Mouse (Mus musculus) erythroblast, adult 5-6 weeks (primary cell): ENCODE results near the gene AI467606. TPM values are rescaled to one million over a fixed set of nuclear protein-coding genes. Genes with fewer than 3 reads are reported as not detected.

Experiments used
- ATAC-seq: replicated peaks from 2 replicates; pipeline ENCODE4 v1.8.0; 2016; ENCODE audit warnings: moderate number of reproducible peaks, mild to moderate bottlenecking, moderate TSS enrichment, inconsistent platforms; ENCODE audit not compliant: poor library complexity, low FRiP score, severe bottlenecking
- total RNA-seq, 2 experiments: library from RNA; stranded (forward) in 1 of 2; stranded (reverse) in 1 of 2; fragments of 150-400 nt in 1 of 2; fragments of 200-764, 138-1000 nt in 1 of 2; gene quantifications; 2 replicates each; pipeline versions ENCODE4 v1.2.3 to v1.2.4; 2015 to 2017; ENCODE audit warnings: low replicate concordance in 2 of 2

AI467606 gene
- total RNA-seq, 2 experiments from 2014 or later, result 19.8 to 19.9 TPM

DNA sequence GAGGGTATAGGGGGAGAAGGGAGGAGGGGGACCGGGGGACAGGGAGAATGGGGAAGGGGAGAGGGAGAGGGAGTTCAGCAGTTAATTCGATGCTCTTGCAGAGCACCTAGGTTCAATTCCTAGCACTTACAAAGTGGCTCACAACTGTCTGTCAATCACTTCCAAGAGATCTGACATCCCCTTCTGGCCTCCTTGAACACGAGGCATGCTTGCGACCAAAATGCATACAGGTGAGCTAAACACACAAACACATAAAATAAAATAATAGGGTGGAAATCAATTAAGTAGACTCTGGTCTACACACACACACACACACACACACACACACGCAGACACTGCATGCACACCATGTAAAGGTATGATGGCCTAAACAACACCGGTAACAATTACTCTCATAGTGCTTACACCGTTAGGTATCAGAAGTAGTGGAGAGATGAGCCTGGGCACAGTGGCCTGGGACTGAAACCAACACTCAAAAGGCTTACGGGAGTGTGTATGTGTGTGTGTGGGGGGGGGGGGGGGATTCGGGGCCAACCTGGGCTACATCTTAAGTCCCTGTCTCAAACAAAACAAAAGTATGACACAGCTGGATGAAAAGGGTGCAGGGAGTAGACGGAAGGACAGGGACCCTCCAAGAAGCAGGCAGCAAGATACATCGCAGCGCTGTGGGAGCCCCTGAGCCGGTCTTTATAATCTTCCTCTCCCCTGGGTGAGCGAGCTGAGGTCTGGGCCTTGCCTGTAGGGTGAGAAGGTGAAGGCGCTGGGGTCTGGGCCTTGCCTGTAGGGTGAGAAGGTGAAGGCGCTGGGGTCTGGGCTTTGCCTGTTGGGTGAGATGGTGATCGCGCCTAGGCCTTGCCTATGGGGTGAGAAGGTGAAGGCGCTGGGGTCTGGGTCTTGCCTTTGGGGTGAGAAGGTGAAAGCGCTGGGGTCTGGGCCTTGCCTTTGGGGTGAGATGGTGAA, 725 bp upstream of the AI467606 start:
- ATAC-seq, result peak; percentile 13

DNA sequence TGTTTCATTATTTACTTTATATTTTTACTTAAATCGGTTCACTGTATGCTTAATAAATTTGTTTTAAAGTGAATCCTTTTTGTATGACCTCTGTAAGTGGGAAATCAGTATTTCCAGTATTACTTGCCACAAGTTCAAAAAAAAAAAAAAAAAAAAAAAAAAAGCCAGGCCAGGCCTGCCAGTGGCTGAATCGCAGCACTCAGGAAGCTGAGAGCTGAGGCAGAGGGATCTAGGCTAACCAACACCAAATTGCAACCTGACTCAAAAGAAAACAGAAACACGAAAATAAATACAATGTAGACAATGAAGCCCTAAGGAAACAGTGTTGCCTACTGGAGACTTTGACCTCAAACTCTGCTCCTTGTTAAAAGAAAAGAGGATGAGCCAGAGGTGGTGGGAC, 2.8 kb downstream of the AI467606 start:
- ATAC-seq, result no peak

DNA sequence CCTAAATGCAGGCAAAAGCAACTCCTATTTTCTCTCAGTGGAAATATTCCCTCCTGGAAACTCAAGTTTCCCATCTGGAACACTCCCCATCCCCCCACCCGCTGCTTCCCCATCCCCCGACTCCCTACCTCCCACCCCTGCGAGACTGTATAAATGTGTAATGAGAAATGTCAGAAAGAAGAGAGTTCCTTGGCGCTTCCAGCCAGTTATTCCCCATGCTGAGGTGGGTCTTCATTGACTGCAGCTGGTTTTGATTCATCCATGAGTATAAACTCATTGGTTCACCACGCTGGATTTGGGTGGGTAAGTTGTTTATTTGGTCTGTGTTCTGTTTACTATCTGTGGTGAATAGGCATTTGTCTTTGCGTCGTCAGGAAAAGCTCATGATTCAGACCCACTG, 5.3 kb downstream of the AI467606 start:
- no peak for ATAC-seq

DNA sequence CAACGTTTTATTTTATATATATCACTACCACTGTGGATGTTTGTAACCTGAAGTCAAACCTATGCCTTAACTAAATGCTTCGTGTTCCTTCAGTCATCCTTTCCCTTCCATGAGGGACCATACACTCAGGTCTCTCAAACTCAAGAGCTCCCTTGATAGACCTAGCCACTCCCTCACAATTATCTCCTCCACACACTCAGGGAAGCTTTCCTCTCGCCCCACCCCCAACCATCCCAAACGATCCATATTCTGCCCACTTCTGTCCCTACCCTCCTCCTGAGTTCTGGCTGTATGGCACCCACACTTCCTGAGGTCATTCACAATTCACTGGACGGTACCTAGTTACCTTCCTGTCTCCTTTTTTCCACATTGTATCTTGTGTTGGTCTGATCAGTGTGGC, 7.4 kb downstream of the AI467606 start:
- peak; percentile 60 for ATAC-seq

GRCm38 (mm10) chr7:127098950-127099349, 7.8 kb downstream of the AI467606 start:
- ATAC-seq, result no peak

DNA sequence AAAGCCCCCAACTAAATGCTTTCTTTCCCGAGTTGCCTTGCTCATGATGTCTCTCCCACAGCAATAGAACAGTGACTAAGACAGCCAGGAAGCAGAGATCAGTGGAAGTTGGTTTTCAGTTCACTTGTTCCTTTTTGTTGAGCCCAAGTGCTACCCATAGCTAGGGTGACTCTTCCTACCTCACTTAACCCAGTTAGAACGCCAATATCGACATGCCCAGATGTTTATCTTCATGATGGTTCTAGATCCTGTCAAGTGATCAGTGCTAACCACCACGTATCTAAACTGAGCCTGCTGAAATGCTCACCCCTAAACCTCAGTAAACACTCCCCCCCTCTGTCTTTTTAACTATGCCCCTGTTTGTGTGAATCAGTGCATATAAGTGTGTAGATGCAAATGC, 8.4 kb downstream of the AI467606 start:
- no peak for ATAC-seq

DNA sequence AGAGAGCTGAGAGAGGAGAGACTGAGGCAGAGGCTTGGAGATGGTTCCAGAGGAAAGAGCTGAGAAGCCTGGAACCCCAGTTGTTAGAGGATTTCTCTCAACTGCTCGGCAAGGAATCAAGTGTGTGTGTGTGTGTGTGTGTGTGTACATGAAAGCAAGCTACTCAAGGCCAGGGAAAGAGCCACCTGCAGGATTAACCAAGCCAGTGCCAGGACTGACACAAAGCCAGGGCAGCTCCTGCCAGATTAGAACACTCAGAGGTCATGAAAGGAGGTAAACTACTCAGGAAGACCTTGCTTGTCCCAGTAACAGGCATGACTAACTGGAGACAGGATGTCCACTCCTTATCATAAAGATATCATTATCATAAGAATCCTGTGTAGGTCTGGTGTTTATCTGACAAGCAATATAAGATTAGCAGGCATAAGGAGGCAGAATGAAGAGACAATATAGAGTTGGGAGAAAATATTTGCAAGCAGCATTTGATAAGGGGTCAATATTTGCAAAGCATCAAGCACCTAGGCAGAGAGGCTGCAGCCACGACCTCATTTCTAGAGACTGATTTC, 10.4 kb downstream of the AI467606 start:
- no peak for ATAC-seq

DNA sequence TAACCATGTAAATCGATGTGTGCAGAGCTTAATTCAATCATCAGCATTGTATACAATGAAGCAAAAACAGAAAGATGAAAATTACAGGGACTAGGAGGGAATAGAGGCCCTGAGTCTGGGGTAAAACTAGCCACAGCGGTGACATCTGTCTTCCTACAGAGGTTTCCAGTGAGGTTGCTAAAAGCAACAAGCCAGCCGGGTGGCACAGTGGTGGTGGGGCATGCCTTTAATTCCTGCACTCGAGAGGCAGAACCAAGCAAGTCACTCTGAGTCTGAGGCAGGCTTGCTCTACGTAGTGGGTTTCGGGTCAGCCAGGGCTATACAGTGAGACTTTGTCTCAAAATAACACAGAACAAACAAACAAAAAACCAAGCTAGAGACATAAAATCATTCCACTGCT, 11.0 kb downstream of the AI467606 start:
- ATAC-seq, result no peak

DNA sequence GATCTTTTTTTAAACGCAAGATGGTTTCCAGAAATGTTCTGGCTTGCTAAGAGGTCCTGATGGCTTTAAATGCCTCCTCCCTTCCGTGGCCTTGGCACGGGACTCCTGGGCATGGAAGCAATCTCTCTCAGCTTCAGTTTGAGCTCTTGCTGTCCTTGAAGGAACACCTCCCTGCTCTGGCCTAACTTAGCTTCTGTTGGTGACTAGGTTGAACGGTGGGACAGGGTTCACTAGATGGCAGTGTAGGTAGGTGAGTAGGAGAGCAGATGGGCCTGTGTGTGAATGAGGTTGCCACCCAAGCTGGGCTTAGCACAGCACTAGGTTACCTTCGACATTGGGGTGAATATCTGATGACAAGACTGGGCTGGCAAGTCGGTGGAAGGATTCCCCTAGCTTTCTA, 12.8 kb downstream of the AI467606 start:
- peak; percentile 54 for ATAC-seq

- ATAC-seq, result peak; percentile 54
Observed at GRCm38 (mm10) chr7:127104560-127105332, 13.6 kb downstream of the AI467606 start.

GRCm38 (mm10) chr7:127105551-127105950, 14.4 kb downstream of the AI467606 start:
- no peak for ATAC-seq

GRCm38 (mm10) chr7:127110239-127111007, 19.3 kb downstream of the AI467606 start:
- ATAC-seq, result peak; percentile 70

DNA sequence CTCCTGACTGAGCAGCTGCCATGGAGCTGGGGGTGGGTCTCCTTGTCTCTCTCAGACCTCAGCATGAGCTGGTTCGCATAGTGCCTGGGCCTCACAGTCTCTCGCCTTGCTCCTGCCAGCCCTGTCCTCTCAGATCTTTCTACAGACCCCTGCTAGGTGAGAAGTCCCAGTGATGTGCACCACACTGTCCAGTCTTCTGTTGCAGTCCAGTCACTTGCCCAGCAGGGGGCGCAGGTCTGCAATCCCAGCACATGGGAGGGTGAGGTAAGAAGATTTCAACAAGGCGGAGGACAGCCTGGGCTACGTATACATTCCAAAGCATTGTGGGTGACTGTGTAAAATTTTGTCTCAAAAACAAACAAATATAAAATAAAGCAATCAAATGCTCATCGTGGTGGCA, 20.3 kb downstream of the AI467606 start:
- peak; percentile 67 for ATAC-seq

- ATAC-seq, result no peak
Observed at GRCm38 (mm10) chr7:127112251-127112841, 21.2 kb downstream of the AI467606 start.

DNA sequence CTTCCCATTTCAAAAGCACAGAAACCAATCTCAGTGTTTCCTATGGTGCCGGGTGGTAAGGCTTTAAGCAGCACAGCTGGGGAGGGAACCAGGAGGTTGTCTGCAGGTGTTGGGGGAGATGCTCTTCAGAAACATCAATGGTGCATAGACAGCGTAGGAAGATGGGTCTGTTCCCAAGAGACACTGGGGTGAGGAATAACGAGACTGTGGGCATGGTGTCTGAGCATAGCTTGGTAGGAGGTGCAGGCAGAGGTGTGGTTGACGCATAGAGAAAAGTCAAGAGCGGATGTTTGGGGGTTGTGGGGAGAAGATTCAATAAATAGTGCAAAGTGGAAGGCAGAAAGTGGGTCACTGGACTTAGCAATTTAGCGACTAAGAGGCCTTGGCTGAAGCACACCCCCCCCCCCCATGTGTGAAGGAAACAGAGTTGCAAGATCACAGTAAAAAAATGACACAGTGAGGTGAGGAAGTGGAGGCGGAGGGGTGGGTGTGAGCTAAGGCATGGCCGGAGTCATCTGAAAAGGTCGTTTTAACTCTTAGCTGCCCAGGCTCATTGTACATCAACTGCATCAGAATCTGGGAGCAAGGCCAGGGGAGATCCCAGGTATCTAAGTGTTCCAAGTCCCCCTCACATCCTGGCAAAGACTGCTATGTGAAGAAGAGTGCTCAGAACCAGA, 21.9 kb downstream of the AI467606 start:
- no peak for ATAC-seq

DNA sequence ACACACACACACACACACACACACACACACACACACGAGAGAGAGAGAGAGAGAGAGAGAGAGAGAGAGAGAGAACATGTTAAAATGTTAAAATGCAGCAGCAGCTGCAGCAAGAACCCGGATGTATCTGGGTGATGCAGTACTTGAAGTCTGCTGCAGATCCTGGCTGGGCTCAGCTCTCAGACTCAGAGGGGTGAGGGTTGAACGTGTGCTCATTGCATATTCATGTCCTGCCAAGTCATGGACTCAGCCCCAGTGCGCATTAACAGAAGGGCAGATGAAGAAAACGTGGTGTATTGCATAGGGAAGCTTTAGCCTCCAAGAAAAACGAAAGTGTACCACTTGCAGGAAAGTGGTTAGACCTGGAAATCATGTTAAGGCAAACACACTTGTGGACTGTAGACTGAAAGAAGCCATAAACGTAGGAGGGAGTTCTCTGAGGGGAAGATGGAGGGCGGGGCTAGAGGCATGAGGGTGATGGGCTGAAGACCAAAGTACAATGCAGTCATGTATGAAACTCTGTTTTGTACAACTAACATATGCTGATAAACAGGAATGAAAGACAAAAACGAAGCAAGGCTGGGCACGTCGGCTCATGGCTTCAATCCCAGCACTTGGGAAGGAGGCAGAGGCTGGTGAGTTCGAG, 22.6 kb downstream of the AI467606 start:
- ATAC-seq, result no peak

DNA sequence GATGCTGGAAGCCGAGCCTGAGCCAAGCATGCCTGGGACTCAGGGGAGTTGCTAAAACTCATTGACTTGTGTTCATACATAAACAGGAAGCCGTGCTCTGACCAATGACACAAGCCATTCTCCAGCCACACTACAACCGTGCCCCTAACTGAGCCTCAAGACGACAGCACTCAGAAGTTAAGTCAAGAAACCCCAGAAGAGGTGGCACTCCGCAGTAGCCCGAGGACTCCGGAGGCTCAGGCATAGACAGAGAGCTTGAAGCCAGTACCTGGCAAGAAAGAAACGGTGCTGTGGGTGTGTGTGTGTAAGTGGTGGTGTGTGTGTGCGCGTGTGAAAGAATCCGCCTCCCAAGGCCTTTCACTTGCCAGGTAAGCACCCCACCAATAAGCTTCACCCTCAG, 23.8 kb downstream of the AI467606 start:
- ATAC-seq, result no peak

DNA sequence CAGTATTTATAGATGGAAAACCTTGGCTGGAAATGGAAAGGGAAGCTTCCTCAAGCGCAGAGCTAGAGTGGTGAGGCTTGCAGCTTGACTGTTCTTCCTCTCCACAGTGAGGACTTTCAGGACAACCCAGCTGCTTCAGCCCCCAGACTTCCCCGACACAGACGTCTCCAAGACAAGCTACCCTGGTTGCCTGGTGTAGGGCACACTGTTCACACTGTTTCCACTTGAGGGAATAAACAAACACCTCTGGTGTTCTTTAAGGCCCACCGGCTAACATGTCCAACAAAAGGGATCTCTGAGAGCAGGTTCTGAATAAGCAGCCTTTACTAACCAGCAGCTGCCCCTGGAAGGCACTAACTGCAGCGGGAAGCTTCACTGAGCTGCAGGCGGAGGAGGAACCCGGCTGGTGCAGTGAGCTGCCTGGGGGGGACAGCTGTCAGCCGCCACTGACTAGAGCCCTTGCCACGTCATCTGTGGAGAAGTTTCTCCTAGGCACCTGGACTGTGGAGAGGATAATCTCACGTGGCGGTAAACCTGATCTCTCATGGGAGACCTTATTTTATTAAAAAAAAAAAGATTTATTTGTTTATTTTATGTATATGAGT, 25.3 kb downstream of the AI467606 start:
- no peak for ATAC-seq
